Mouse (Mus musculus) adrenal gland, postnatal 4 days (tissue): ENCODE data around the gene Nprl2. TPM values are rescaled to one million over a fixed set of nuclear protein-coding genes. Genes with fewer than 3 reads are reported as not detected.

Experiments
- DNase-seq, 2 experiments: peaks; one replicate each; pipeline ENCODE4 v3.0.0; 2021 to 2022; ENCODE audit warnings: low spot score in 2 of 2, mixed read lengths in 2 of 2
- total RNA-seq, 2 experiments: library from RNA; stranded (reverse); gene quantifications; 2 replicates each; pipeline ENCODE4 v1.2.3; 2021

Gene Nprl2
- total RNA-seq, 2 experiments from 2014 or later, result 18.8 to 19.6 TPM

DNA sequence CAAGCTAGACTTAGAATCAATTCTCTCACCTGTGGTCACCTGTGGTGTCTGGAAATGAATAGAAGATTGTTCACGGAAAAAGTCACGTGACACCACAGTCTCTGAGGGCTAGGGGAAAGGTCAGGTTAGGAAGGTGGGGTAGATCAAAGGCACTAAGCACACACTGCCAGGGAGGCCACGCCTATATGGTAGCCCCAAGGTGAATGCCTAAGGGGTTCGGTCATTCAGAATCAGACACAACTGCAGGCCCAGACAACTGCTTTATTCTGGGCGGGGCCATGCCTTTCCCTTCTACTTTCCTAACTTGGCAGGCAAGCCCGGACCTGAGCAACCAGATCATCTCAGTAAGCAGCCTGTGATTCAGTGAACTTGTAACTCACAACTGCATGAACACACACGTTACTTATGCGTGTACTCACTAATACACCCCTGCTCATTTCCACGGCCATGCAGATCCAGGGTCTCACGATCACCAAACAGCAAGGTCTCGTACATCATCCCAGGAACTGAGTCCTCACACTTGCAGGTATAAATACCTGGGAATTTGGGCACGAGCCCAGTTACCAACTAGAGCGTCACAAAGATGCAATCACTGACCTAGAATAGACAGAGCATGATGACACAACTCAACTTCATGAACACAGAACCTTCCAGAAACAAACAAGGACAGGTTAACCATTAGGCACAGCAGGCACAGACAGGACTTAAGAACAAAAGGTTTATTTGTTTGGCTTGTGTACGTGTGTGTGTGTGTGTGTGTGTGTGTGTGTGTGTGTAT is 33.7 kb downstream of the Nprl2 start:
- no peak for DNase-seq

DNA sequence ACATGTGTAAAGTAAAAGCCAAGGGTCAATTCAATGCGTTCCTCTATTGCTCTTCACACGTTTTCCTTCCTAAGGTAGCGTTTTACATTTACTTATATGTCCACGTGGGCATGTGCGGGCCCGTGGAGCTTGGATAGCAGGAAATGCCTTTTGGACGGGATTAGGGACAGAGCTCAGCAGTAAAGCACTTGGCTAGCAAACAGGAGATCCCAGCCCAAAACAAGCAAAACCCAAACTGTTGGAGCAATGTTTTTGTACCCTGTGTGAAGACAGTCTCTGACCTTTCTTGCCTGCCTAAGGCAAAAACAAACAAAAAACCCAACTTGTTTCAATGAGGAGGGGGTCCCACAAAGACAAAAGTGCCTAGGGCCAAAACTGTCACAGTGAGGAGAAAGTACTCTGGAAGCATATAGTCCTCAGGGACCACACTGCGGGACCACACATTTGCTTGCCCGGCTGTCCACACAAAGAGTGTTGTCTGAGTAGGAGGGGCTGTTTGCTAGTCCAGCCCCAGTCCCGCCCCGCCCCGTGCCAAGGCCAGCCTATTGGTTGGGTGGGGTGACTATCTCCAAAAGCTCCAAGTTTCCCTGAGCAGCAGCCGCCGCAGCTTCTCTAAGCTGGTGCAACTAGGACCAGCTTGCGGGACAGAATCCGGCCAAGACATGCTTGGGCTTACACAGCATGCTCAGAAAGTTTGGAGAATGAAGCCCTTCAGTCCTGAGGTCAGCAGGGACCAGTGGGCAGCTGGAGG is 34.5 kb downstream of the Nprl2 start, which contains the start of gene Hyal1:
Gene Hyal1, plus strand, starts transcription at position 571 of the 751 bp plus-strand sequence.
- peak; percentile 46 to 75 for DNase-seq

DNA sequence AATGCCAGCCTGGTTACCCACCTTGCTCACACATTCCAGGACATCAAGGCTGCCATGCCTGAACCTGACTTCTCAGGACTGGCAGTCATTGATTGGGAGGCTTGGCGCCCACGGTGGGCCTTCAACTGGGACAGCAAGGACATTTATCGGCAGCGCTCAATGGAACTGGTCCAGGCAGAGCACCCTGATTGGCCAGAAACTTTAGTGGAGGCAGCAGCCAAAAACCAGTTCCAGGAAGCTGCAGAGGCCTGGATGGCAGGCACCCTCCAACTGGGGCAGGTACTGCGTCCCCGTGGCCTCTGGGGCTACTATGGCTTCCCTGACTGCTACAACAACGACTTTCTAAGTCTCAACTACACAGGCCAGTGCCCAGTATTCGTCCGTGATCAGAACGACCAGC is 35.8 kb downstream of the Nprl2 start:
- no peak for DNase-seq

DNA sequence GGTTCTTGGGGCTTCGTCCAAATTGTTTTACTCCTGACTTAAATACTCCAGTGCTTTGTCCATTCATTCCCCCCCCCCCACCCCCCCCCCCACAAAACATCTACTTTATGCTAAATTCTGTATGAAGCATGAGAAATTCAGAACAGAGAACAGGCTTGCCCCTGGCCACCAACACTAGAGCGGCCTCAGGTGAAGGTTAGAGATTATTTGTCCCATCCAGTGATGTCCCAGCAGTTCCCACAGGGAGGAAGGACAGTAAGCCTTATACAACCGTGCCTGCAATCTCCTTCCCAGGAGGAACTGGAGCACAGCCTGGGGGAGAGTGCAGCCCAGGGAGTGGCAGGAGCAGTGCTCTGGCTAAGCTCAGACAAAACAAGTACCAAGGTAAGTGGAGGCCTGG is 36.6 kb downstream of the Nprl2 start, which contains the start of gene Naa80:
Gene Naa80, plus strand, starts transcription at position 301 of the 400 bp plus-strand sequence.
- no peak for DNase-seq

DNA sequence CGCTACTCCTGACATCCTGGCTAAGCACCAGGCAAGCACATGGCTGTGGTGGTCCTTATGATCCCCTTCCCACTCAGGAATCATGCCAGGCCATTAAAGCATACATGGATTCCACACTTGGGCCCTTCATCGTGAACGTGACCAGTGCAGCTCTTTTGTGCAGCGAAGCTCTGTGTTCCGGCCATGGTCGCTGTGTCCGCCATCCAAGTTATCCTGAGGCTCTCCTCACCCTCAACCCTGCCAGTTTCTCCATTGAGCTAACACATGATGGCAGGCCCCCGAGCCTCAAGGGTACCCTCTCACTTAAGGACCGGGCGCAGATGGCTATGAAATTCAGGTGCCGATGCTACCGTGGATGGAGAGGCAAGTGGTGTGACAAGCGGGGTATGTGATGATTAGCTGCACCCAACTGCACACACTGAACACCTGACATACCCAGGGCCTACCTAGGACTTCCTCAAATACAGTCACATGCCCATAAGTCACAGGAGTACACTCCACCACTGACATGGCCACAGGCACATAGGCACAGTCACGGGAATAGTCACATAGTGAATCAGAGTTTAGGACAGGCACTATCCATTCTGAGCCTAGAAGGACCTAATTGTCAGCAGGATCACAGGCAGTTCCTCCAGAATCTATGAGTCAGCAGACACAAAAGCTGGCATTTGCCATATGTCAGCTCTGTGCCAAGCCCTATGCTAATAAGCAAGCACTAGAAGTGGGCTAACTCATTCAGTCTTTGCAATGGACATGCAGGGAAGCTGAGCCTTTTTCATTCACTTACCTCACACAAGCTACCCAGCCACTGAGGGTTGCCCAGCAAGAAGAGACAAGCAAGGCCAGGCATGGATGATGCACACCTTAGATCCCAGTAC is 37.2 kb downstream of the Nprl2 start:
- no peak for DNase-seq

DNA sequence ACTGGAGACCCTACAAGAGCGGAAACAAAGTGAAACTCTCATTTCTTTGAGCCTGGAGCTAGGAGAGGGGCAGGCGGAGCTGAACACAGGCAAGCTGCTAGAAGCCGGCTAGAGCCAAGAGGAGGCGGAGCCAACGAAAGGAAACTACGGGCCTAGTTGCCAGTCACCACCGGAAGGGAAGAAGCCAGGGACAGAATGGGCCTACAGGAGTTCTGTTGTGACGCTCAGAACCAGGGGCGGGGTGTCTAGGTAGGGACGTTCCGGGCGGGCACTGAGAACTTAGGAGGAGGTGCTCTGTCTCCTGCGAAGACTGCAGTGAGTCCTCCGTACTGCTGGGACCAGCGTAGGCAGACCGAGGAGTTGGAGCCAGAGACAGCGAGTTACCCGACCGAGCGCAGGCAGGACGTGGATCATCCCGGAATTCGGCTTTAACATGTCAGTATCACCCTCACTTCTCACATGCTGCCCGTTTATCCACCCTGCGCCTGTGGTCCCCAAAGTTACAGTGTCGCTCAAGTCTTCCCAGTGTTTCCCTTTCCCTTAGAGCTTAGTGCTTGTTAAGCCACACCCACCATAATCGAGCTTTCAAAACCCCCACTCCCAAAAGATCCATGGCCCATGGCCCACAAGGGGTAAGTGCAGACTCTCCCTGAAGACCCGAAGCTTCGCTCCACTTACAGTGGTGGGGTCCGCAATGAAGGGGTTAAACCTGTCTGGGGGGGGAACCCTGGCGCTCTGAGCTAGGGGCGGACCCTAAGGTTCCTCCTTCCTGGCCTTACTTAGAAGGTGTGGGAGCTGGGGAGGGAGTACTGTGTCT is 38.7 kb downstream of the Nprl2 start, which contains the start of gene Hyal3:
Gene Hyal3, plus strand, starts transcription at position 318 of the 817 bp plus-strand sequence.
- peak; percentile 60 to 80 for DNase-seq

DNA sequence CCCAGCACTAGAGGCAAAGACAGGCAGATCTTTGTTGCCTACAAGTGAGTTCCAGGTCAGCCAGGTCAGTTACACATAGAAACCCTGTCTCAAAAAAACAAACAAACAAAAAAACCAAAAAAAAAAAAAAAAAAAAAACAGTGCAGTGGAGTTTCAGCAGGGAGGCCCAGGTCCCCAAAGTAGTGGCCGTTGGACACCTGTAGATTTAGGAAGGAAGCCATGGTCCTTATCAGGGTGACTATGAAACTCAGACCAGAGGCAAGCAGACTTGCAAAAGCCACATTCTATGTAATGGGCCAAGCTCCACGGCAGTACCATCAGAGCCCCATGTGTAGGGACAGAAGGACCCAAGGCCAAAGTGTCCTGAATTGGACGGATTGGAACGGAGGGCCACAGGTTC is 39.6 kb downstream of the Nprl2 start:
- no peak for DNase-seq

DNA sequence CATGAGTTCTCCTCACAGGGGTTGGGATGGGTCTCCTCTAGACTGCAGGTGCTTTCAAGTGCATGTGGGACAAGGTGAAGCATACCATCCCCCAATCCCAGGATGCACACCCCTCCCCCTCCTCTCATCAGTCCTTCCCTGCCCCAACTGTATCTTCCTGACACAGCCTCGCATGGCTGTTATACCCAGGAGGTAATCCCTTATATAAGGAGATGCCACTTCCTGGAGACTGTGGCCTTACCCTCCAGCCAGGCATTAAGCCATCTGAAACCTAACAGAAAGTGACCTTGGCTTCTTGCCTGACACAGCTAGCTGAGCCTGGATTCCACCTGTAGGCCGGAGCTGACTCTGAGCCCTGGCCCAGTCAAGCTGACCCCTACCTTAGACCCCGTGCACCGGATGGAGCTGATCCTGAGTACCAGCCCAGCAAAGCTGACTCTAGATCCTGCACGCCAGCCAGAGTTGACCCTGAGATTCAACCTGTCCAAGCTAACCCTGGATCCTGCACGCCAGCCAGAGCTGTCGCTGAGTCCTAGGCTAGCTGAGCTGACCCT is 40.6 kb downstream of the Nprl2 start:
- DNase-seq, result no peak

DNA sequence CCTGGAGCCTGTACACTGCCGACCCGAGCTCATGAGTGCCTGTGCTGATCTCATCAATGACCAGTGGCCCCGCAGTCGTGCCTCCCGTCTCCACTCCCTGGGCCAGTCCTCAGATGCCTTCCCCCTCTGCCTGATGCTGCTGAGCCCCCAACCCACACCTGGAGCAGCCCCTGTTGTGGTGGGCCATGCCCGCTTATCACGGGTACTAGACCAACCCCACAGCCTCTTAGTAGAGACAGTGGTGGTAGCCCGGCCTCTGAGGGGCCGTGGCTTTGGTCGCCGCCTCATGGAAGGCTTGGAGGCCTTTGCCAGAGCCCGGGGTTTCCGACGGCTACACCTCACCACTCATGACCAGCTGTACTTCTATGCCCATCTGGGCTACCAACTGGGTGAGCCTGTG is 41.1 kb downstream of the Nprl2 start:
- no peak for DNase-seq

DNA sequence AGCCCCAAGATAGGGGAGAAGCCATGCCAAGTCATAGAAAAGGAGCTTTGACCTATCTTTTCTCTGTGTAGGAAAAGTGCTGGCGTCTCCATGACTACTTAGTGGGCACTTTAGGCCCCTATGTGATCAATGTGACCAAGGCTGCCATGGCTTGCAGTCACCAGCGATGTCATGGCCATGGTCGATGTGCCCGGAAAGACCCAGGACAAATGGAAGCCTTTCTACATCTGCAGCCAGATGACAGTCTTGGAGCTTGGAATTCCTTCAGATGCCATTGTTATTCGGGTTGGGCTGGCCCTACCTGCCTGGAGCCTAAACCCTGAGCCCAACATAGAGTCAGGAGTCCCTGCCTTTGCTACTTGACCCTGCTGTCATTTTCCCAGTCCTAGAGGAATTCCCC is 44.5 kb downstream of the Nprl2 start:
- DNase-seq, result no peak

DNA sequence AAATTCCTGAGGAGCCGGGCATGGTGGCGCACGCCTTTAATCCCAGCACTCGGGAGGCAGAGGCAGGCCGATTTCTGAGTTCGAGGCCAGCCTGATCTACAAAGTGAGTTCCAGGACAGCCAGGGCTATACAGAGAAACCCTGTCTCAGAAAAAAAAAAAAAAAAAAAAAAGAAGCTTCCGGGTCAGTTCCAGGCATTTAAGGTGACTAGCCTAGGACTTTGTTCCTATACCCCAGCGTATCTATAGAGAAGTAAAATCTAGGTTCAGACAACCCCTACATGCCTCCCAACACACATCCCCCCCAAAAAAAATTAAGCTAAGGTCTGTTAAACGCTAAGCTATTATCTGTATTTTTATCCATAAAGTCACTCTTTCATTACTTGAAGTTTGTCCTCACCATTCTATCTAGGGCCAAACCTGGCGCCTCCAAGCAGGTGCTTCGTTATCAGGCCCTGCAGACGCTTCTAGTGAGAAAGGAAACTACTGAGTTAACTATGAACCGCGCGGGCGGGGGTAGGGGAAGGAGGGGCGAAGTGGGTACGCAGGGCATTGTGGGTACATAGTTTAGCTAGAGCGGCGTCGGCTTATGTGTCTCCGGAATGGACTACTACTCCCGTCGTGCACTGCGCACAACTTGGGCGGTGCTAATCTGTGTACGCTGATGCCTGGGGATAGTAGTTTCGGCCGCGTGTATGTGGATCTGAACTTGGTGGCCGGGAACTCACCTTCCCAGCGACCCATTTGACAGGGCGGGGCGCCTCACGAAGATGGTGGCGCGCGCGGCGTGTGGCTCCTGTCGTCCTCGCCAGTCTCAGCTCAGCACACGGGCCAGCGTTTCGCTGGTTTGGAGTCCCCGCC is 45.2 kb downstream of the Nprl2 start, which contains the start of gene Ifrd2:
Gene Ifrd2, plus strand, starts transcription at position 669 of the 859 bp plus-strand sequence.
- peak; percentile 67 to 92 for DNase-seq

DNA sequence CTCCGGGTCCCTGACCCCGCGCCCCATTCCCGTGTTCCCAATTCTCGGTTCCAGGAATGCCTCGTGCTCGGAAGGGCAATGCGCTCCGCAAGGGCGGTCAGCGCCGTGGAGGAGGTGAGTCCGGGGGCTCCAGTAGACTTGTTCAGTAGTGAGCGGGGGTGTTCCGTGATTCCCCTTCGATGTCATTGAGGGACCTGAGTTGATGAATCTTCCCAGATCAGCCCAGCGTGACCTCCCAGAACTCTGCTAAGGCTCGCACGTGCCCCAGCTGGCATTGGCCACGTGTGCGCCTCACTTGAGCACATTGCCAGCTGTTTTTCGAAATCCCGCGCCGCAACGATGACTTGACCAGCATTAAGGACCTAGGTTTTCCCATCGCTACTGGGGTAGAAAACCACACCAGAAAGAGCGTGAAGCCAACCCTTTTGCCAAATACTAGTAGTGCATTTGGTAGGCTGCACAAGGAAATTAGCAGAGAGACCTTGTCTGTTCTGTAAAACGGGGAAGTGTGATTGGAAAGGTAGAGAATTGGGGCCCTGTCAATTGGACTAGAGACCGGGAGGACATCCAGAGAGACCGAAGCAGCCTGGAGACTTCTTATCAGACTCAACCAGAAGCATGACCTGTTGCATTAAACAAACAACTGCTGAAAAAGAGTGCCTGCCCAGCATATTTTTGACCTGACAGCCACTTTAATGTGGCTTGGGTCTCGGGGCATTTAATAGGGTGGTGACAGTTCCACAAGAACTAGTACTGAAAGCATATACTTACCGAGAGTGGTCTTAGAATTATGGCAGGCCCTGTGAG is 46.0 kb downstream of the Nprl2 start:
- DNase-seq, result no peak

DNA sequence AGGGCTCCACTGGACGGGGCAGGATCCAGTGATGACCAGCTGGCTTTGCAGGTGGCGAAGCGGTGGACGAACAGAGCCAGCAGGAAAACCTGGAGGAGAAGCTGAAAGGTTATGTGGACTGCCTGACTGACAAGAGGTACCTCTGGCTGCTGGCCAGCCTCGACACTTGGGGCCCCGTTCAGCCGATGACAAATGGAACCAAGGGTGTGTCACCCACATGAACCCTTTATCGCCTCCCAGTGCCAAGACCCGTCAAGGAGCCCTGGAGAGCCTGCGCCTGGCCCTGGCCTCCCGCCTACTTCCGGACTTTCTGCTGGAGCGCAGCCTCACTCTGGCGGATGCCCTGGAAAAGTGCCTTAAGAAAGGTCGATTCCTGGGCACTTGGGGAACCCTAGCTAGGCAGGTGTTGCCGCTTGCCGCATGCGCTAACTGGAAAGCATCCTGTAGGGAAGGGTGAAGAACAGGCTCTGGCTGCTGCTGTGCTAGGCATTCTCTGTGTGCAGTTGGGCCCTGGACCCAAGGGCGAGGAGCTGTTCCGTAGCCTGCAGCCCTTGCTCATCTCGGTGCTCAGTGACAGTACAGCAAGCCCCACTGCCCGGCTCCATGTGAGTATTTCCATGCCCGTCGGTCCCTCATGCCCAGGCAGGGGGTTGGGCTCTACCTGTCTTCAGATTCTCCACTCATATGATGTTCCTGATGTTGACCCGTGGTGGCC is 48.2 kb downstream of the Nprl2 start:
- DNase-seq, result no peak

DNA sequence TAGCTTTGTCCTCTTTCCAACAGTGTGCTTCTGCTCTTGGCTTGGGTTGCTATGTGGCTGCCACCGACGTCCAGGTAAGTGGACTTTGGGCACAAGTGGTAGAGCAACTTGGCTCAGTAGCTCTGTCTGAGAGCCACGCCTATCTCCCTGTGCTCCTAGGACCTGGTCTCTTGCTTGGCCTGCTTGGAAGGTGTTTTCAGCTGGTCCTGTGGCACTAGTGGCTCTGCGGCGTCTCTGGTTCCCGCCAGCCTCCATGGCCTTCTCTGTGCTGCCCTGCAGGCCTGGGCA is 48.7 kb downstream of the Nprl2 start:
- no peak for DNase-seq

DNA sequence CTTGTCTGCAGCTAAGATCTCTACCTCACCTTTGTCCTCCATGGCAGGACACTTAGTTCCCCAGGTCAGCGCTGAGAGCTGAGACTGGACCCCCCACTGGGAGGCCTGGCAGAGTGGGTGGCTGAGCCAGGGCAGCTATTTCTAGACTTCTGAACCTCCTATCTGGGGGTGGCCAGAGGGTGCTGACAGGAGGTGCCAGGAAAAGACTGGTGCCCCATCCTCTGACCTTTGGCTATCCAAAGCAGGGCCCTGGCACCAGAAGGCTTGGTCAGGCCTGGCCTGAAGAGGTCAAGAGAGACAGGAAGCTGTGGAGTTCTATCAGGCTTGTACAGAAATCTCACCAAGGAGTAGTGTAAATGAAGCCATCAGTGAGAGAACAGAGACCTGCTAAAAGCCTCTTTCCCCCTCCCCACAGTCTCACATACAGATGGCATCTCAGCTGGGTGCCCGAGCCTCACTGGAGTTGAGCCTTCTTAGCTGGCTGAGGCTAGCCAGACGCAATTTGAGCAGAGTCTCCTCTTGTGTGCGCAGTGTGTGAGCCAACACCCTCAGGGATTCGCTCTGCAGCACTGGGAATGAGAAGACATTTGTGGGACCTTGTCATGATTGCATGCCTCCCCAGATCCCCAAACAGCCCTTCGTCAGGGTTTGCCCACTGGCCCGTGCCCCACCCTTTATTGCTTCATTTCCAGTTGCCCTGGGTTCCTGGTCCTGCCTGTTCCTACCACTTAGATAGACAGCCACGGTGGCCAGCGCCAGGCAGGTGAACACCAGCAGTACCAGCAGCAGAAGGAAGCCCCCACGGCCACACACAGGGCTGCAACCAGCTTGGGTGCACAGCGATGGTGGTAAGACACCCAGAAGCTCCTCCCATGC is 51.3 kb downstream of the Nprl2 start:
- DNase-seq, result no peak

DNA sequence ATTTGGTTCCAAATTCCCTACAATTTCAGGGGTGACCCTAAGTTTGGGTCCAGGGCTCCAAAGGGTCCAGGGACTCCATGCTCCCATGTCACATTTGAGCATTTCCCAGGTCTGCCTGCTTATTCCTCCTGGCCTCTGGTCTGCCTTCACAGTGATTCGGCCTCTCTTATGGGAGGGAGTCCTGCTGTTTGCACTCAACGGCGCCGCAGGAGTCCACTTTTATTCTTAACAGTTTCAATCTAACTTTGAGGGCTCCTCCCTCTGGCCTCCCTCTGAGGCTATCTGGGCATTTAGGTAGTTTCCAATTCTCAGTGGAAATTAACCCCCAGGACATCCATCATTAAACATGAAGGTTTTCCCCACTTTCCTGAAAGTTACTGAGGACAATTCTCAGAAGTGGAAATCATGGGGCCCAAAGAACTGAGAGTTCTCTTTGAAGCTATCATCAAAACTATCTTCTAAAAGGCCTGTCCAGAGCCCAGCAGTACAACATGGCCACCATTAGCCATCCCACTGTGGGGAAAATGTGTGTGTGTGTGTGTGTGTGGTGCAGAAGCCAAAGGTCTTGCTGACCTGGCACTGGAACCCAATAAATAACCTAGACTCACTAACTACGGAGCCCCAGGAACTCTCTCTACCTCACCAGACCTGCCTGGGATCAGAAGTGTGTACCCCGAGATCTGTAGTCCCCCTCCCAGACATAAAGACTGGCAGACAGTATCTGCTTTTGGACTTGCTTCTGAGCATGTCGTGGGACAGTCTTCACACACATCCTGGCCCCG is 52.4 kb downstream of the Nprl2 start:
- DNase-seq, result no peak
